Mouse (Mus musculus): ENCODE results near the gene Insyn1.
A peak's percentile ranks its signal among the peaks of the same experiment; 100 is the strongest.

The Insyn1 gene

GRCm38 (mm10) chr9:58534766-58535165, 46.4 kb downstream of the Insyn1 start:
- no peak for DNase-seq (ENCODE audit: low spot score in 2 of 2)

- no peak for DNase-seq (ENCODE audit: low spot score in 2 of 2)
Measured at GRCm38 (mm10) chr9:58535447-58536134, 47.2 kb downstream of the Insyn1 start.

- no peak for DNase-seq (ENCODE audit: low spot score in 2 of 2)
Measured at GRCm38 (mm10) chr9:58537774-58538173, 49.4 kb downstream of the Insyn1 start.

- DNase-seq (ENCODE audit: low spot score in 2 of 2): no peak
Measured at GRCm38 (mm10) chr9:58539886-58540285, 51.5 kb downstream of the Insyn1 start.

- peak; percentile 73 to 80 for DNase-seq (ENCODE audit: low spot score in 2 of 2)
Measured at GRCm38 (mm10) chr9:58541895-58542338, 53.5 kb downstream of the Insyn1 start.

GRCm38 (mm10) chr9:58544879-58545324, 56.5 kb downstream of the Insyn1 start:
- DNase-seq (ENCODE audit: low spot score in 2 of 2): no peak

GRCm38 (mm10) chr9:58545428-58545827, 57.0 kb downstream of the Insyn1 start:
- DNase-seq (ENCODE audit: low spot score in 2 of 2): no peak

- peak in 1 of 2 experiments; percentile 49 for DNase-seq (ENCODE audit: low spot score in 2 of 2)
Measured at GRCm38 (mm10) chr9:58546630-58547360, 58.4 kb downstream of the Insyn1 start.

GRCm38 (mm10) chr9:58548897-58549296, 60.5 kb downstream of the Insyn1 start:
- no peak for DNase-seq (ENCODE audit: low spot score in 2 of 2)
